Mouse (Mus musculus) adrenal gland, adult 18-20 months (tissue): Measurements from ENCODE around the gene Bmp2. TPM values are rescaled to one million over a fixed set of nuclear protein-coding genes. Genes with fewer than 3 reads are reported as not detected.

Experiments
- DNase-seq, 2 experiments: peaks; one replicate each; pipeline ENCODE4 v3.0.0; 2021 to 2022; ENCODE audit warnings: low spot score in 2 of 2
- microRNA-seq, 2 experiments: library from miRNA; unstranded; fragments of <30 nt; microRNA quantifications; one replicate each; pipeline ENCODE4 v1.2.0; 2021; ENCODE audit warnings: borderline number of aligned reads in 2 of 2
- total RNA-seq, 2 experiments: library from RNA; stranded (reverse); gene quantifications; 1 replicate in 1 of 2; 2 replicates in 1 of 2; pipeline ENCODE4 v1.2.3; 2021

The Bmp2 gene
- total RNA-seq, 2 experiments from 2014 or later: 6.4 to 14.9 TPM

DNA sequence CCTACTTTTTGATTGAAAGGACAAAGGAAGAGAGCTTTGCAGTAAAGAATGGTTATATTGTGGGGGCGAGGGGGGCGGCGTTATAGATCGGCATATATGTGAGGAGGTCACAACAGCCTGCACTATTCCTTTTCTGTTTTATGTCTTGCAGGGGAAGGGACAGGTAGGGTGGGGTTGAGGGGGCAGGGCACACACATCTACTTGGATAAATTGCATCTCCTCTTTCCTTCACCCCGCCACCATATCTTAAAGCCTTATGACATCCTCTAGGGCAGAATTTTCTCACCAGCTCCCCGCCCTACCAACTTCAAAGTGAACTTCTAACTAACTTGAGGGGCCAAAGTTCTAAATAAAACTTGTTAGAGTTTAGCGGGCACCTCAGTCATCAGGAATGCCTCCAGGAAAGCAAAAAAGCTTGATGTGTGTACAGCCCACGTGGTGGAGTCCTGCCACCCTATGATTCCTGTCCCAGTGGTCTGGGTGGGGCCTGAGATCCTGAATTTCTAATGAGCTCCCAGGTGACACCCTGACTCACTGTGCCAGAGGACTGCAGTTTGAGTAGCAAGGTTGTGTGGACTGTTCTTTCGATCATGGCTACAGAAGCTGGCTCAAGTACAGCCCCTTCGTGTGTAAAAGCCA, 12.4 kb downstream of the Bmp2 start:
- DNase-seq: no peak

- DNase-seq: no peak
These were observed 13.5 kb downstream of the Bmp2 start for GRCm38 (mm10) chr2:133565424-133565823.

DNA sequence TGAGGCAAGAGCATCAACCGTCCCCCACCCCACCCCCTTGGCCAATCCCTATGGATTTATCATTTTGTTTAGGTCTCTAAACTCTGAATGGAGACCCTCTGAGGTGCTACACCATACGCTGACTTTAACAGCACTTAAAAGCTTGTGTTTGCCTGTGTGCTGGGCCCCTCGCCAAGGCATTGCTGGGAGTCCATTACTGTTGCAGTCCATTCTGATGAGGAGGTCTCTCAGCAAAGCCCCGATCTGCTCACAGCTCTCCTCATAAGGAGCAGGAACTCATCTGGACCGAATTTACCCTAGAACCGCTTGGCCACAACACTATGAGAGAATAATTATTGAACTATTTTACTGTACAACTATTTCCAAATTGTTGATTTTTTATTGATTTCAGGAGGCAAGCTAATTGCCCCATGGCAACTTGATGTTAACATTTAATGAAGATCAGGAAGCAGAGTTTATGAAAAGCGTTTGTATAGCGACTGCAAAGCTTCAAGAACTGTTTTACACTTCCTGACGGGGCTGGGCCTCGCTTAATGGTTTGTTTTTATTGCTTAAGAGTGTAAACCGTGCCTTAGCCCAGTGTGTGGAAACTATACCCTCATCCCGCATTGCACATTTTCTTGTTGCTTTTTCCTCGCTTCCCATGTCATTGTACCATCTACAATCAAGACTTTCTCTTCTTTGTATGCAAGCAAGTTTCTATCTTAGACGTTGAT, 14.2 kb downstream of the Bmp2 start:
- no peak for DNase-seq

- peak in 1 of 2 experiments; percentile 14 for DNase-seq
These were observed 39.8 kb downstream of the Bmp2 start for GRCm38 (mm10) chr2:133591562-133592255.

Small RNAs within 50 kb of the gene (microRNA-seq; reads per million reads assigned to microRNA genes)
- 0 to 0.61 reads per million in 2 experiments for gene Mir3090
